Mouse (Mus musculus) megakaryocyte, embryonic 14.5 days (primary cell): ENCODE measurements around the gene Pop5.

ENCODE experiments used
- FLI1 ChIP-seq: IDR thresholded peaks from 2 replicates; pipeline ENCODE4 v1.6.1; 2012; ENCODE audit warnings: low read length, inconsistent platforms, mixed read lengths
- GATA1 ChIP-seq: IDR thresholded peaks from 3 replicates; pipeline ENCODE4 v1.6.1; 2012; ENCODE audit warnings: mixed read lengths, low read length, inconsistent platforms, borderline replicate concordance

DNA sequence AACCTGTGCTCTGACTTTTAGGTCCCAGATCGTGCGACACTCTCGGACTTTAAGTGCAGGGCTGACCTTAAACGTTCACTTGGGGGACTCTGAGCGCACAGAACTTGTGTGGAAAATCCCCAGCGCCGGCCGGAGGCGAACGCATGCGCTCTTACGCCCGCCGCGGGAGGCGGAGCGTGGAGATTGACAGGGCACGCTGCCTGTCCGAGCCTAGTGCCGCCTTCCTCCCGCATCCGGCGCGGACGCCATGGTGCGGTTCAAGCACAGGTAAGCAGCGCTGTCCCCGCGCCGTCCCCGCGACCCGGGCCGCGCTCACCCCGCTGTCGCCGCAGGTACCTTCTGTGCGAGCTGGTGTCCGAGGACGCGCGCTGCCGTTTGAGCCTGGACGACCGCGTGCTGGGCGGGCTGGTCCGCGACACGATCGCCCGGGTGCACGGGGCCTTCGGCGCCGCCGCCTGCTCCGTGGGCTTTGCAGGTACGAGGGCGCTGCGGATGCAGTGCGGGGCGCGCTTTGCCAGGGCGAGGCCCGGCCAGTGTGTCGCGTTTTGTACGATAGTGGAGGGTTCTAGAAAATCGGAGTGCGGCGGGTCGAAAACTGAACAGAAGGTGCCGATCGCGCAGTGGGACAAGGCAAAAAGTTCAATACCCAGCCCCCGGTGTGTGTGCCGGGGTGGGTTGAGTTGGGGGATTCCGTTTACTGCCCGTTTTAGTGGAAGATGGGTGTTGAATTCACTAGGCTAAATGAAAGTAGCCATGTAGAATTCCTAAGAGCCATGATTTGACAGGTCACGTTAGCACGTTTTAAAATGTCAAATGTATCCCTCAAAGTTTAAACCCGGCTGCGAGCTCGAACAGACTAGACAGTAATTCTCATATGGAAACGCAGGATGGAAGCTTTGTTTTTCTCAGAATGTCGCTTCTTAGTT, 2.4 kb downstream of the Pop5 start:
- TF ChIP-seq GATA1 (no peak), FLI1 (no peak)
